Mouse (Mus musculus) 416B (cell line): ENCODE results near the gene Cpne9.
A peak's percentile ranks its signal among the peaks of the same experiment; 100 is the strongest.
"Not testable (repeated sequence)": the region's sequence is repeated elsewhere in the genome, so short reads cannot be mapped to it uniquely, and the experiment has no call there.

Source experiments
- DNase-seq: peaks from one replicate; pipeline ENCODE4 v3.0.0; 2011; ENCODE audit warnings: low read depth

The Cpne9 gene

DNA sequence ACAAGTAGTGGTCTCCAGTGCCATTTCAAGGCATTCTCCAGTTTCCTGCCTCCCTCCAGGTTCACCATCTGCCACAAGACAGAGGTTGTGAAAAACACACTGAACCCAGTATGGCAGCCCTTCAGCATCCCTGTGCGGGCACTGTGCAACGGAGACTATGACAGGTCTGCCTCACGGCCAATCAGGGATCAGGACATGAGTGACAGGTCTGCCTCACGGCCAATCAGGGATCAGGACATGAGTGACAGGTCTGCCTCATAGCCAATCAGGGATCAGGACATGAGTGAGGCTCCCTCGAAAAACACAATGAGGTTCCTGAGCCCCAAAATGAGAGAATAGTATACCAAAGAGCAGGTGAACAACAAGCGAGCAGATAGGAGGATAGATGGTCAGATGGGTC is 8.2 kb downstream of the Cpne9 start:
- no peak for DNase-seq

DNA sequence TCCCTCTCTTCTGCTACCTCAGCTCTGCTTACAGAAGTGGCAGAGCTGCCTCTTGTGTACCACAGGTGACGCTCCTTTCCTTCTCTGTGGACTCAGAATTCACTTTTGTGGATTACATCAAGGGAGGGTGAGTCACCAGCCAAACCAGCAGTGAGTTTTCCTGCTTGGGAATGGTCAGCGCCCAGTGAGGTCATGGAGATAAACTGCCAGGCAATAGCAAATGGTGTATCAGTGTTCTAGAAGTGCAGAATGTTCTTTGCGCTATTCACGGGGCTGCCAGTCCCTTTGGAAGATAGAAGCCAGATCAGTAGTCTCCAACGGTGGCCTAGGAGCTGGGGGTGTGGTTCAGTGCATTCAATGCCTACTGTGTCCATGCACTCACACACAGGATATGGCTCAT is 10.8 kb downstream of the Cpne9 start:
- peak; percentile 34 for DNase-seq

DNA sequence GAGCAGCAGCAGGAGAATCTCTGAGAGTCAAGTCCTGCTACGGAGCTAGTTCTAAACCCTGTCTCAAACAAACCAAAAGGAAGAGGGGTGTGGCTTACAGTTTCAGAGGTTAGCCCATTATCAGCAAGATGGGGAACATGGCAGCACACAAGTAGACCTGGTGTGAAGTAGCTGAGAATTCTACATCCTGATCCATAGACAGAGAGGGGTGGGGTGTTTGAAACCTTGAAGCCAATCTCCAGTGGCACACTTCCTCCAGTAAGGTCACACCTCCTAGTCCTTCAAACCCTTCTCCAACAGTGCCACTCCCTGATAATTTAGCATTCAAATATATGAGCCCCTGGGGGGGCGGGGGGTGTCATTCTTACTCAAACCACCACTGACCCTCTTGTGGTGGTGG is 13.9 kb downstream of the Cpne9 start:
- DNase-seq: no peak

DNA sequence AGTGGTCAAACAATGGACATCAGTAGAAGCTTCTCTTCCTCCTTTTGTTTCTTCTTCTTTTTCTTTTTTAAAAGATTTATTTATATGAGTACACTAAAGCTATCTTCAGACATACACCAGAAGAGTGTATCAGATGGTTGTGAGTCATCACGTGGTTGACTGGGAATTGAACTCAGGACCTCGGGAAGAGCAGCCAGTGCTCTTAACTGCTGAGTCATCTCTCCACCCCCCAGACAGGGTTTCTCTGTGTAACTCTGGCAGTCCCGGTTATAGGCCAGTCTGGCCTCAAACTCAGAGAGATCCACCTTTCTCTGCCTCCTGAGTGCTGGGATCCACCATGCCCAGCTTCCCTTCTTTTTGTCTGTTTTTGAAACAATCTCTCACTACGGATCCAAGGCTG is 14.5 kb downstream of the Cpne9 start:
- peak; percentile 62 for DNase-seq

GRCm38 (mm10) chr6:113301350-113301749 is 19.2 kb downstream of the Cpne9 start:
- DNase-seq: no peak

GRCm38 (mm10) chr6:113302258-113302657 is 20.2 kb downstream of the Cpne9 start:
- peak; percentile 80 for DNase-seq

DNA sequence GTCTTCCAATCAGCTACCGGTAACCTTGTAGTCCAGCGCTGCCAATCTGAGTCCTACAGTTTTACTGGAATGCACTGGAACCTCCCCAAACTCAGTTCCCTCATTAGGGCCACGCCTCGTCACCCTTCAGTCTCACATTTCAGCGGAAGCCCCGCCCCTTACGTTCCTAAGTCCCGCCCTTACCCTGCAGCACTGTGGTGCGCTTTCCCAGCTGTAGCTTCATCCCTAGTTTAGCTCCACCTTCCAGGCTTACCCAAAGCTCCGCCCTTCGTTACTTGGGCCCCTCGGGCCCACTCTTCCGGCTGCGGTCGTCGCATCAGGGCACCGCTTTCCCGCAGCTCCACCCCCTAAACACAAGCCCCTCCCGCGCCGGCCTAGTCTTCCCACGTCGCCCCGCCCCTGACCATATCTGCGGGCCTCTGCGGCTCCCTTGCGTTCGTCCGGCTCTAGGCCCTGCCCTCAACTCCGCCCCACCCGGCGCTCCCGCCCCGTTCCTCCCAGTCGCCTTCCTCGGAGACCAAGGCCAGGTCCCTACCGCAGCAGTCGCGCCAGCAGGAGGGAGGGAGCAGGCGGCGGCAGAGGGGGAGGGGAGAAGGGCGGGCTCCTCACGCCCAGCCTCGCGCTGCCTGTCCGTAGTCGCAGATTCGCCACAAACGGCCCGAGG is 24.3 kb downstream of the Cpne9 start:
- peak; percentile 100 for DNase-seq

DNA sequence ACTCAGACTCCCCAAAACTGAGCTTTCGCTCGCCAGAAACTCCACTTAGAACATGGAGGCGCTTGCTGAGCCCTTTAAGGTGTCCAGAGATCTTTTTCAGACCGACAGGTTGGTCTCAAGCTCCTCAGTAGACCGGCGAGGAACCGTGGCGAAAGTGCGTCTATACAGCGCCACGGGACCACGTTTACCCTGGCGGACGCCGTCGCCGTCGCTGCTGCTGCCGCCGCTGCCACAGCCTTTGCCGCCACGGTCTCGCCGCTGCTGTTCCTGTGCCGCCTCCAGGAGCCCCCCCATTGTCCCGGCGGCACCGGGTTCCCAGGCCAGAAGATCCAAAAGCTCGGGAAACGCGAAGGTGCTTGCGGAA is 24.9 kb downstream of the Cpne9 start, which contains the start of gene Brpf1:
Brpf1 (plus strand) TSS at position 152 of the 364 bp plus-strand sequence.
- no peak for DNase-seq

GRCm38 (mm10) chr6:113307481-113308121 is 25.5 kb downstream of the Cpne9 start:
- DNase-seq: peak; percentile 56

- DNase-seq: peak; percentile 68
Observed at GRCm38 (mm10) chr6:113308141-113308540, 26.0 kb downstream of the Cpne9 start.

- DNase-seq: no peak
Observed at GRCm38 (mm10) chr6:113315972-113316371, 33.9 kb downstream of the Cpne9 start.

DNA sequence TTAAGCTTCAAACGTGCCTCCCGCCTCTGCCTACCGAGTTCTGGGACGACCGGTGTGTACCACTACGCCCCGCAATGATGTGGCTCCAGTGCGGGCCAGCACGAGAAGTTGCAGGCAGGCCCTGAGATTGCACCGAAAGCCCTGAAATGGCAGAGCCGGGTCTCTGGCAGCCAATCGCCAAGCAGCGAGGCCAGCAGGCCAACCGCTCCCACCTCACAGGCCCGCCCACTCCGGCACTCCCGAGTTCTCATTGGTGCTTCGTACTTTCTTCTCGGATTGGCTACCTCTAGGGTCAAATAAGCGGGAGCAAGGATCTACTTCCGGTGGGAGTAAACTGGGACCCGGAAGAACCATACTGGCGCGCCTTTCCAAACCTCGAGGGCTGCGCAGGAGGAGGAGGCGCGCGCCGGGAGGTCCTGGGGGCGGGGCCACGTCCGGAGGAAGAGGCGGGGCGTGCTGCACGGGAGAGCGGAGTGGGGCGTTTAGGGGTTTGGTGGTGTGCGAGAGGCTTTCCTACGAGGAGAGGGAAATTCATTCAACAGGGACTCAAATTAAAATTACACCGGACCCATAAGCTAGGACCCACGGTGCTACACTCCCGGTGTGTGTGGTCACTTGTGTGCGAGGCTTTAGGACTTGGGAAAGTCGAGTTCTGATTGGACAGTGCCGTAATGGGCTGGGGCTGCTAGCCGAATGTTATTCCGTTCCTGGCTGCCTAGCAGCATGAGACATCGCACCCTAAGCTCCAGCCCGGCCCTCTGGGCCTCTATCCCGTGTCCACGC is 44.6 kb downstream of the Cpne9 start, which contains the start of gene Ogg1:
Ogg1 (plus strand) TSS at position 440 of the 783 bp plus-strand sequence.
- peak; percentile 99 for DNase-seq

GRCm38 (mm10) chr6:113329396-113329795 is 47.3 kb downstream of the Cpne9 start:
- DNase-seq: no peak

GRCm38 (mm10) chr6:113330547-113330946 is 48.4 kb downstream of the Cpne9 start:
- peak; percentile 91 for DNase-seq

GRCm38 (mm10) chr6:113331721-113332120 is 49.6 kb downstream of the Cpne9 start:
- DNase-seq: no peak

DNA sequence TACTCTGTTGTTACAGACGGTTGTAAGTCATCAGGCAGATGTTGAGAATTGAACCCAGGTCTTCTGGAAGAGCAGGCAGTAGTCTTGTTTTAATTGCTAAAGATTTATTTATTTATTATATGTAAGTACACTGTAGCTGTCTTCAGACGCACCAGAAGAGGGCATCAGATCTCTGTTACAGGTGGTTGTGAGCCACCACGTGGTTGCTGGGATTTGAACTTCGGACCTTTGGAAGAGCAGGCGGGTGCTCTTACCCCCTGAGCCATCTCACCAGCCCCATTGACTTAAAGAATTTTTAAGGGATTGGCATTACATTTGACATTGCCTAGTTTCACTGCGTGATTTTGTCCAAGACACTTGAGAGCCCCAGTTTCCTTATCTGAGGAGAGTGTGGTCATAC is 50.6 kb downstream of the Cpne9 start:
- not testable (repeated sequence) for DNase-seq

DNA sequence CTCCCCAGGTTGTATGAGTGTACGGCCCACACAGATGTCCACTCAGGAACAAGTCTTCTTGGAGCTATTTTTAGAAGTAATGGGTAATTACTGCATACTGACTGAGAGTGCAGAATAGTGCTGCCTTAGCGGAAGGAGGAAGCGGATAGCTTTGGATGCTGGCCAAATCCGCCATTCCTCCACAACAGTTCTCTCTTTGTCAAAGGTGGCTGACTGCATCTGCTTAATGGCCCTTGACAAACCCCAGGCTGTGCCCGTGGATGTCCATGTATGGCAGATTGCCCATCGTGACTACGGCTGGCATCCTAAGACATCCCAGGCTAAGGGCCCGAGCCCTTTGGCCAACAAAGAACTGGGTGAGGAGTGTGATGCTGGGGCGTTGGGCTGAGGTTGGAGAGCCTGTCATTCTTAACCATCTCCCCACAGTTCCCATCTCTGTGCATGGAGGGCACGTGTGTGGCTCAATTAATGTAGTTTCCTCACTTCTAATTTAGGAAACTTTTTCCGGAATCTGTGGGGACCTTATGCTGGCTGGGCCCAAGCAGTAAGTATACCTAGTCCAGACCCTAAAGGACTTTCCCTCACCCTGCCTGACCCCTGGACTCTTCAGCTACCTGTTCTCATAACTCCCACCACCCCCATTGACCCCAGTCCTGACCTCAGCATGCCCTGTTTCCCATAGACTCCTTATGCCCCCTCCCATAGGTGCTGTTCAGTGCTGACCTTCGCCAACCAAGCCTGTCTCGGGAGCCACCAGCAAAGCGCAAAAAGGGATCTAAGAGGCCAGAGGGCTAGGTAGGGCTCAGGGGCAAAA is 51.2 kb downstream of the Cpne9 start:
- no peak for DNase-seq

GRCm38 (mm10) chr6:113334216-113334615 is 52.1 kb downstream of the Cpne9 start:
- DNase-seq: no peak

- peak; percentile 74 for DNase-seq
Observed at GRCm38 (mm10) chr6:113336852-113337620, 54.9 kb downstream of the Cpne9 start.

- no peak for DNase-seq
Observed at GRCm38 (mm10) chr6:113341574-113341973, 59.5 kb downstream of the Cpne9 start.

- DNase-seq: no peak
Observed at GRCm38 (mm10) chr6:113342297-113342696, 60.2 kb downstream of the Cpne9 start.
